Mouse (Mus musculus) splenic B cell, adult 2 months (primary cell): Measurements from ENCODE around the gene Celf5.

Experiments used
- DNase-seq: peaks from one replicate; pipeline ENCODE4 v3.0.0-alpha.2; 2011; ENCODE audit warnings: low read depth, low spot score
- H3K27me3 ChIP-seq: 2 replicates; pipeline ENCODE4 v1.6.1; 2012; ENCODE audit warnings: mild to moderate bottlenecking, low read length, moderate library complexity, mixed read lengths; ENCODE audit not compliant: control insufficient read depth, poor library complexity, insufficient read depth, severe bottlenecking
- H3K36me3 ChIP-seq: 2 replicates; pipeline ENCODE4 v1.6.1; 2012; ENCODE audit warnings: mild to moderate bottlenecking, low read length, moderate library complexity, mixed read lengths; ENCODE audit not compliant: control insufficient read depth, poor library complexity, insufficient read depth, severe bottlenecking

Celf5 gene

DNA sequence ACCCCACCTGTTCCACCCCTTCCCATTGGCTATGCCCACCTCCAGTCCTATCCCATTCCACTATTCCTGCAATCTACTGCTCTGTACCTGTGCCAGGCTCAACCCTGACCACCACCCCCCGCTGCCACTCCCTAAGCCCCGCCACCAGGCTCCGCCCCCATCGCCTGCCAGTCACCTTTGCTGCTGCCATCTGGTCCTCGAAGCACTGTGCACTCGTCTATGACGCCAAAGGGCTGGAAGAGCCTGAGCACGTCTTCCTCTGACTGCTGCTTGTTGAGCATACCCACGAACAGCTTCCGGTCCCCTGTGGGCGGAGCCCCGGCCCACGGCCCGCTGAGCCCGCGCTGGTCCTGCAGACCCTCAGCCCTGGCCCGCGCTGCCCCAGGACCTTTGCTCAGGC is 12.1 kb downstream of the Celf5 start:
- H3K27me3 ChIP-seq = peaks cover 4% of the 10 kb centered on the region
- DNase-seq = peak; percentile 41
- H3K36me3 ChIP-seq = no peaks in the 10 kb centered on the region

DNA sequence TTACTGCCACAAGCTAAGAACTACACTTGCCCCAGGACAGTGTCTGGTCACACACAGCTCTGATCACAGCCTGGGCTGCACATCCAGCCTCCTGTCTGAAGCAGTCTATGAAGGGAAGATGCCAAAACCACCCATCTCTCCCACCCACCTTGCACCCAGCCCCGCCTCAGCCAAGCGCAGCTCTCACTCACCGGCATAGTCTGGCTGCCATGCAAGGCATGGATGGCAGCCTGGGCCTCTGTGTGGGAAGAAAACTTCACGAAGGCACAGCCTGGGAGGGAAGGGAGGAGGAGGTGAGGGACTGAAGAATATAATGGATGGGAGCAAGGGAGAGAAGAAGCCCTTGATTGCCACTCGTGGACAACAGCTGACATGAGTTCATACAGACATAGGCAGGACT is 13.3 kb downstream of the Celf5 start:
- Histone ChIP-seq H3K27me3 (peaks cover 4% of the 10 kb centered on the region), H3K36me3 (no peaks in the 10 kb centered on the region)
- DNase-seq = no peak

DNA sequence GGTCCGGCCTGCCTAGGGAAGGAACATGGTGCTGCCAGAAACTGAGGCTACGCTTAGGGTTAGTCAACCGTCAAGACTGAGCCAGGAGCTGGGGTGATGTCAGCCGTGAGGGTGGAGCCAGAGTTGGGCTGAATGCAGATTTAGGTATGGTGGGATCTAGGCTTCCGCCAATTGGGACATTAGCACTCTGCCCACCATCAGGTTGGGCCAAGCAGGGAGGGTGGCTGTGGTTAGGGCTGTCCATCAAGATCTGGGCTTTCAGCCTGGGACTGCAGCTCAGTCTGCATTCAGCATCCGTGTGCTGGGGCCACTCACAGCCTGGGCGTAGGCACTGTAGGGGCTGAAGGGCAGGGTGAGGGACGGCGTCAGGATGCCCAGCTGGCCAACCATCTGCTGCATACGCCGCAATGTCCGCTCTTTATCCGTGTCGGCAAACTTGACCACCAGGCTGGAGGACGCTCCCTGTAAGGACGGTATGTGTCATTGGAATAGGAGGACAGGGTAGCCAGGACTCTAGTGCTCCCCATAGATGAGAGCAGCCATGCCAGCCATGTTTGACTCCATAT is 14.8 kb downstream of the Celf5 start:
- Histone ChIP-seq H3K36me3 (no peaks in the 10 kb centered on the region), H3K27me3 (0 out of 2 replicates have a peak, but pooled peaks cover 2% of the 10 kb centered on the region)
- DNase-seq = no peak

DNA sequence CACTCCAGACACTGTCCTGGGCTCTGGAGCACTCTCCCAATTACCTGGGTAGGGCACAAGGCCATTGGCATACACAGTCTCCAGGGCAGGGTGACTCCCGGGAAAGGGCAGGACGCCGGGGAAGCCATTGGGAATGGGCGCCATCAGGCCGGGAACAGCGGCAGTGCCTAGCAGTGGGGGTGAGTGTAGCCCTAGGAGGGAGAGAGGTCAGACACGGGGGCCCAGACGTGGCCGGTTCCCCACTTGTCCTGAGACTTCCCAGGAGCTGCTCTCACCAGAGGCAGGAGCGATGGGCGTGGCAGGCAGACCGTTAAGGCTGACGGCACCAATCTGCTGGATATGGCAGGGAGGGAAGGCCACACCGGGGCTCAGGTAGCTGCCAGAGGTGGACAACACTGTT is 15.6 kb downstream of the Celf5 start:
- no peaks in the 10 kb centered on the region for H3K27me3 ChIP-seq
- no peak for DNase-seq
- H3K36me3 ChIP-seq = no peaks in the 10 kb centered on the region

DNA sequence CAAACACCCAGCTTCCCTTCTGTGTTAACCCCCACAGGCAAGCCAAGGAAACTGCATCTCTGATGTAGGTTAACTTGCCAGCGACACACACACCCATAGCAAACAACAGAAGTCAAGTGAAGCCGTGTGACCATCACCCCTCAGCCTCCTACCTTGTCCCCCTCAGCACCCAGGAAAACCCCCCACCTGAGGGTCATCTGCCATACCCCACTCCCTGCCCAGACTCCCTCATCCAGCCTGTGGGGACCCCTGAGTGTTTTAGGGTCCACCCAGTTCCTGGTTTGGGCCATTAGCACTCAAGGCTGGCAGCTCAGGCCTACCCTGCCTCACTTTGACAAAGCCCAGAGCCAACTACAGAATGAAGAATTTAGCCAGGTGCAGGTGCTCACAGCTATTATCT is 16.4 kb downstream of the Celf5 start:
- no peaks in the 10 kb centered on the region for H3K27me3 ChIP-seq
- no peak for DNase-seq
- no peaks in the 10 kb centered on the region for H3K36me3 ChIP-seq

DNA sequence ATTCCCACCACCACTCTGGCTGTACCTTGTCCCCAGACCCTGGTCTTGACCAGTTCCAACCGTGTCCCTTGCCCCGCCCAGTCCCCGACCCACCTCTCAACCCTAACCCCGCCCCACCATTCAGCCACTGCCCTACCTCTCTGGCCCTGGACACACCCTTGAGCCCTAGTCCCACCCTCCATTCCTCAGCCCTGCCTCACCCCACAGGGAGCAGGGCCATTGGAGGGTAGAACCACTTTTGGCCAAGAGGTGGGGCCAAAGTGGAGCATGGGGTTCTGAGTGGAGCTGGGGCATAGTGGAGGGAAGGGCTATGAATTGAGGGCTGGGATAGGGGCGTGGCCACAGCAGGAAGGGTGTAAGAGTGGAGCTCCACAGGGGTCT is 17.3 kb downstream of the Celf5 start:
- no peaks in the 10 kb centered on the region for H3K27me3 ChIP-seq
- no peak for DNase-seq
- no peaks in the 10 kb centered on the region for H3K36me3 ChIP-seq

DNA sequence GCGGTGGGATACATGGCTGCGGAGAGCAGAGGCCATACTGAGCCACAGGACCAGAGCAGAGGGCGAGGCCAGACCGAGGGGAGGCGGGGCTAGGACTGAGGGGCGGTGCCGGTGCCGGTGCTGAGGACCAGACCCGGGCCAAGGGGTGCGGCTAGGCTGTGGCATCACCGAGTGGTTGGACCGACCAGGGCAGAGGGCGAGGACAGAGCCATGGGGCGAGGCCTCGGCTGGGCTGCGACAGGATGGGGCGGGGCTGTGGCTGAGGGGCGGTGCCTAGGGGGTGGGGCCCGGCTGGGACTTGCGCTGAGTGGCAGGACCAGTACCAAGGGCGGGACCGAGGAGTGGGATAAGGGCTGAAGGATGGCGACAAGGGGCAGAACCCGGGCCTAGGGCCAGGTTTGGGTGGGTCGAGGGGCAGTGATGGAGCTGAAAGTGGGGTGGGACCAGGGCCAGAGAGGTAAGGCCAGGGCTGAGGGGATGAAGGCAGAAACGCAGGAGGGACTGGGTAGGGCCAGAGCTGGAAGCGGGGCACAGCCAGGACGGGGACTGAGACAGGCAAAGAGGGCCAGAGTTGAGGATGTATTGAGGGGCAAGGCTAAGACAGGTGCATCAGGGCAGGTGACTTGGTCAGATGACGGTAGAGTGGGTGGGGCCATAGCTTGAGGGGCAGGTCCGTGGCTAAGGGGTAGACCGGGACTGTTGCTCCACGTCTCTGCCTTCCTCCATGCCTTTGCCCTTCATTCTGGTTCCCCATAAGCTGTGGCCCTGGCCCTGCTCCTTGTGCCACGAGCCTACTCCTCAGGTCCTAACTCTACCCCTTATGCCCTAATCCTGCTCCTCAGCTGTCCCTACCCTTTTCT is 17.9 kb downstream of the Celf5 start:
- Histone ChIP-seq H3K36me3 (no peaks in the 10 kb centered on the region), H3K27me3 (no peaks in the 10 kb centered on the region)
- DNase-seq = peak; percentile 61

DNA sequence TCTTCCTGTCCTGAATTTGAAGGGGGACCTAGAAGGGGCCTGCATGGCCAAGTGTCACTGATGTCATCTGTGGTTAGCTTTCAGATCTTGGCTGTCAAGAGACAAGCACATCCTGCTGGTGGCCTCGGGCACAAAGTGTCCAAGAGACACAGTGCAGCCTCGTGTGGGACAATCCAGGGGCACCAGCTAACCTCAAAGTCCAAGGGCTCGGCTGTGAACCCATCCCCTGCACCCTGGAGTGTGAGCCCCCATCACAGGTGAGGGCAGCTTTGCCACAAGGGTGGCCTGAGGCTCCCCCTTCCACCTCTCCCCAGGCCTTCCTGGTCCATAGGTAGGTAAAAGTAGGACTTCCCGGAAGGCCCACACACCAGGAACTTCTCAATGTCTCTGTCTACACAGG is 19.0 kb downstream of the Celf5 start:
- no peaks in the 10 kb centered on the region for H3K27me3 ChIP-seq
- no peak for DNase-seq
- no peaks in the 10 kb centered on the region for H3K36me3 ChIP-seq

DNA sequence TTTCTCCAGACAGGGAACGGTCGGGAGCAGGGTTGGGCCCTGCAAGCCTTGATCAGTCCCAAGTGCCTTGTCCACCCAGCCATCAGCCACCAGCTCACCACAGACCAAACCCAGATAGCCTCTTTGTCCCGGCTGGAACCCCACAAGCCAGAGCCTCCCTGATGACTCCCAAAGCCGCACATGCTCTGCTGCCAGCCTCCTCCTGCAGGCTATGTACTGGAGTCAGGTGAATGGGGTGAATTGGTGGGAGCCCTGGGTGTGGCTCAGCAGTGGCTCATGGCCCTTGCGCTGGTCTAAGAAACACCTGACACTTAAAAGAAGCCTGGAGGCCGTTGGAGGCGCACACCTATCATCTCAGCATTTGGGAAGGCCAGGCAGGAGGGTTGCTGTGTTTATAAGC is 19.6 kb downstream of the Celf5 start:
- H3K36me3 ChIP-seq = no peaks in the 10 kb centered on the region
- DNase-seq = no peak
- no peaks in the 10 kb centered on the region for H3K27me3 ChIP-seq

DNA sequence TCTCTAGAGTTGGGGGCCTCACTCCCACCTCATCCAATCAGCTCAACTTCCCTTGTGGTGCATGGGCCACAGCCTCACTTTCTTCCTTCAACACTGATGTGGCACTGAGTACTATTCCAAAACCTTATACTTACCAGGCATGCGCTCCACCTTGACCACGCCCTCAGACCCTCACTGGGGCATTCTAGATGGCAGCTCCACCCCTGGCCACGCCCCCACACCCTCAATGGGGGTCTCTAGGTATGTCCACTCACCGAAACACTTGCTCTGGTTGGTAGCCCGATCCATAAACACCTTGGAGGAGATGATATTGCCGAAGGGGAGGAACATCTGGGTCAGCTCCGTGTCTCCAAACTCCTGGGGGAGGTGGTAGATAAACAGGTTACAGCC is 20.1 kb downstream of the Celf5 start:
- H3K27me3 ChIP-seq = no peaks in the 10 kb centered on the region
- no peak for DNase-seq
- no peaks in the 10 kb centered on the region for H3K36me3 ChIP-seq

DNA sequence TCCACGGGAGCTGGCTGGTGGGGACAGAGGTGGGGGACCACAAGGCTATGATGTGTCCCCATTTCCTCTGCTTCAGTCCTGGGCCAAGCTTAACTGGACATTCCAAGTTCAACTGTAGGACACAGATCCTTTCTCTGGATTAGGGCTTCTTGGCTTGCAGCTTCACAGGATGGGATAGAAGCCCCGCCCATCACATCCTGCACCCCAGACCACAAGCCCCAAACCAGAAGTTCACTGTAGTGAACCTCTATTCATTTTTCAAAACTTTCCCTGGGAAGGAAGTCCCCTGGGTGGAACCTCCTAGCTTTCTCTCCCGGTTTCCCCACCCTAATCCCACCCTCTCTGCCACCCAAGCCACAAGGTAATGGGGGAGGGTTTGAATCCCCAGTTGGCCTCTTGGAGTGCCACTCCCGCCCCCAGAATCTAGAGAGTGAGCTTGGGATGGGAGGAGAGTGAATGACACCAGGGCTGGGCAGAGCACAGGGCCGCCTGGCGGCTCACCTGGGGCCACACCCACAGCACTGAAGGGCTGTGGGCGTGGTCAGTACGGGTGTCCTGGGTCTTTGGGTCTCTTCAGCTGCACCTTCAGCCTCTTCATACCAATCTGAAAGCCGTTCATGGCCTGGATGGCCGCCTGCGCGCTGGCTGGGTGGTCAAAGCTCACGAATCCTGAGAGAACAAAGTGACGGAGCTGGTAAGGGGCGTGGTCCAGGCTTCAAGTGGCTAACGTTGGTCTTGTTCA is 20.7 kb downstream of the Celf5 start:
- no peaks in the 10 kb centered on the region for H3K27me3 ChIP-seq
- DNase-seq = no peak
- no peaks in the 10 kb centered on the region for H3K36me3 ChIP-seq

DNA sequence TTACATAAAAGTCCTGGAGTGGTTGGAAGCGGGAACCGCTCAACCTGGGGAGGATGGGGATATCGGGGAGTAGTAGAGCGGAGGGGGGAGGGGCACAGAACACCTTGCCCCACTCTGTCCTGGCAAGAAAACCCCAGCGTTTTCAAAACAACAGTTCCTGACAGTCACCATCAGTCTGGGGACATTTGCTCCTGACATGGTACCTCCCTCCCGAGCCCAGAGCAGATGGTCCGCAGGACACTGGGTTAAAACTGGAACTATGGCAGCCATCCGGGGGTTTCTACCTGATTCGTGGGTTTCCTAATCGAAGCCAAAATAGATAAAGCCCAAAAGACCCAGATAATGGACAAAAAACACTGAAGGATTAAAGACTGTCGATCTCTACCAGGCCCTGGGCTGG is 21.6 kb downstream of the Celf5 start:
- DNase-seq = no peak
- H3K27me3 ChIP-seq = no peaks in the 10 kb centered on the region
- no peaks in the 10 kb centered on the region for H3K36me3 ChIP-seq

DNA sequence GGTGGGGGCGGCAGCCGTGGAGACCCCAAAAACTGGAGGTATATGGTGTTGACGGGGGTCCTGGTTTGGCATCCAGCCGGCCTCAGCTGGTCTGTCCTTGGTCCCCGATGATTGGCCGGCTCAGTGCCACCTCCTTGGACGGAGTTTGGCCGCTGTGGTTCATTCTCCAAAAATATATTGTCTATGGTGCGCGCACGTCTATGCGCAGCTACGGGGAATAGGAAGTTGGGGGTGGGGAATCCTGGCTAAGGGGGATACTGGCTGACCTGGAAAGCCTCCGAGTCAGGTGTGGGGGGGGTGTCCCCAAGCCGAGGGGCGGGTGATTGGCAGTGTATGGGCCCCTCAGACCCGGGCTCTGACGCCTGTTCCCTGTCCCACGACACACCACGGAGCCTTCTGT is 22.0 kb downstream of the Celf5 start:
- H3K36me3 ChIP-seq = no peaks in the 10 kb centered on the region
- no peaks in the 10 kb centered on the region for H3K27me3 ChIP-seq
- no peak for DNase-seq

DNA sequence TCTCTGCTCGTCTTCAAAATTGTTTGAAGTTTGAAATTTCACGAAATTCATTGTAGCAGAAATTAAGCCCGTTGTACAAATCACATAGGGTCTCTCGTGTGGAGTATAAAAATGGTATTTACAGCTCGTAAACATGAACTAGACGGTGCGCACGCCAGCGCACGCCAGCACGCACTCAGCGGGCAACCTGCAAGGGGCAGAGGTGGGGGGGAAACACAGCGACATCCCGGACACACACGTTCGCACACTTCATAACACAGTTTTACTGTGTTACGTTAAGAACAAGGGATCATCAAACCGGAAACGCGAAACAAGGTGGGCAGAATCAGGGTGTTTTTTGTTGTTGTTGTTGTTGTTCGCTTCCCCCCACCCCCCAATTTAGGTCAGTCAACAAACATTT is 23.1 kb downstream of the Celf5 start:
- no peaks in the 10 kb centered on the region for H3K27me3 ChIP-seq
- no peaks in the 10 kb centered on the region for H3K36me3 ChIP-seq
- DNase-seq = no peak

DNA sequence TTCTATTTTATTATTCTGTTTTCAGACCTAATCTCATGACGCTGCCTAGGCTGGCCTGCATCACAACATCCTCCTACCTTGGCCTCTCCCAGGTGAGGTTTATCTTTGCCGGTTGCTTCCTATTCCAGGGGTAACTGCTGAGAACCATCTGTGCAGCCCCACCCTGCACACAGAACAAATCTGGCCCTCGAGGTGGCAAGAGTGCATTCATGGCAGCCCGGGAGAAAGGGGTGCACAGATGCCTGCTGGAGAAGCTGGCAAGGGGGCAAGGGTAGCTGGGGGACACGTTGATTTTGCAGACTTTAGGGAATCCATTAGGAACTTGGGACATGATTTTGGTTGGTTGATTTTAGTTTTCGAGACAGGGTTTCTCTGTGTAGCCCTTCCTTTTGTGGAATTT is 24.2 kb downstream of the Celf5 start:
- H3K27me3 ChIP-seq = no peaks in the 10 kb centered on the region
- DNase-seq = no peak

More for the DNA sequence above, 24.2 kb downstream of the Celf5 start:
- H3K36me3 ChIP-seq = no peaks in the 10 kb centered on the region
